Mouse (Mus musculus) embryo, embryonic 10.5 days (tissue): ENCODE data around the gene Lrrc46.
A peak's percentile ranks its signal among the peaks of the same experiment; 100 is the strongest.

ENCODE experiments used
- DNase-seq: peaks from one replicate; pipeline ENCODE4 v3.0.0-alpha.2; 2015; ENCODE audit warnings: low spot score

The Lrrc46 gene

GRCm38 (mm10) chr11:97009198-97009790, 31.9 kb downstream of the Lrrc46 start:
- no peak for DNase-seq

GRCm38 (mm10) chr11:97007093-97007794, 34.0 kb downstream of the Lrrc46 start:
- no peak for DNase-seq

DNA sequence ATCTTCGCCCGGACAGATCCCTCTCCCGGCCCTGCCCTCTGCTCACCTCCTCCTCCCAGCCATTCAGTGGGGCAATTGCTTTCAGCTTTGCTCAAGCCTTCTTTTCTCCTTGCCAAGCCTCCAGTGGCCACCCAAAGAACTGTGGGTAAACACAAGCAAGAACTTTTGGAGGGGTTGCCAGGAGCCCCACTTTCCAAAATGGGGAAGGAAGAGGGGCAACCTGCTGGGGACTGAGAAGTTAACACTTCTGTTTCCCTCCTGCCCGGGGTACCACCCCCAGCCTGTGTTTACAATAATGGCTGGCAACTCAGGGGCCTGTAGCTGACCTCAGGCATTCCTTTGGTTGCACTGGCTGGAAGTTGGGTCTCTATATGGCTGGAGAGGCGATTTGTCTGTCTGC, 38.0 kb downstream of the Lrrc46 start:
- DNase-seq: no peak

GRCm38 (mm10) chr11:96997380-96997956, 43.7 kb downstream of the Lrrc46 start:
- DNase-seq: peak; percentile 57

- DNase-seq: no peak
Measured at GRCm38 (mm10) chr11:96996773-96997379, 44.3 kb downstream of the Lrrc46 start.

DNA sequence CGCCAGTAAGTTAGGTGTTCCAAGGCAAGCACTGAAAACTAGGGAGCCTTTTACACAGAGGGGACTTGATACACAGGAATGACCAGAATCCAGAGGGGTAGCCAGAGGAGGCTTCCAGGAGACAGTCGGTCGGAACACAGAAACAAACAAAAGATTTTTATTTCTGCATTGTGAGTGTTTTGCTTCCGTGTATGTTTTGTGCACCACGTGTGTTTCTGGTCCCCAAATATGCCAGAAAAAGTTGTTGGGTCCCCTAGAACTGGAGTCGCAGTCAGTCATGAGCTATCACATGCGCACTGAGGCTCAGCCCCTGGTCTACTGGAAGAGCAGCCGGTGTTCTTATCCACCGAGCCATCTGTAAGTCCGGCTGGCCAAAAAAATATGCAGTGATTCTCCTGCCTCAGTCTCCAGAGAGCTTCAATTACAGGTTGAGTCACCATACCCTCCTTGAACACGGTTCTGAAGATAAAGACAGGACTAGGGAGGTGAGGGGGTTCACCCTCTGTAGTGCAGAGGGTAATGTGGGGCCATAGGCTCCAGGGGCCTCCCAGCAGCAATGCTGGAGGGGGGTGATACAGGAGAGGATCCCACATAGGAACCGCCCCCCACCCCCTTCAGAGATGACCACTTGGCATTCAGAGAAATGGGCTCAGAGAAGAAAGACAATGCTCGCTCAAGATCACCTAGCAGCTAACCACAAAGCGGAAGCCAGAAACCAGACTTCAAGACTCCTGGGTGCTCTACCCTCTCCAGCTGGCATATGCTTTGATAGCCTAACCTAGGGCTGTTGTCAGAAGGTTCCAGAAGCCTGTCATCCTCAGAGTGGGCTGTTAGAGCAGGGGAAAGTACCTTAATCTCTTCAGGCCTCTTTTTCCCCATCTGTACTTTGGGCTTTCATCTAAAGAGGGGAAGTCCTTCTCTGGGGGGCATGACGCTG, 45.1 kb downstream of the Lrrc46 start:
- no peak for DNase-seq

- DNase-seq: no peak
Measured at GRCm38 (mm10) chr11:96995031-96995430, 46.2 kb downstream of the Lrrc46 start.

DNA sequence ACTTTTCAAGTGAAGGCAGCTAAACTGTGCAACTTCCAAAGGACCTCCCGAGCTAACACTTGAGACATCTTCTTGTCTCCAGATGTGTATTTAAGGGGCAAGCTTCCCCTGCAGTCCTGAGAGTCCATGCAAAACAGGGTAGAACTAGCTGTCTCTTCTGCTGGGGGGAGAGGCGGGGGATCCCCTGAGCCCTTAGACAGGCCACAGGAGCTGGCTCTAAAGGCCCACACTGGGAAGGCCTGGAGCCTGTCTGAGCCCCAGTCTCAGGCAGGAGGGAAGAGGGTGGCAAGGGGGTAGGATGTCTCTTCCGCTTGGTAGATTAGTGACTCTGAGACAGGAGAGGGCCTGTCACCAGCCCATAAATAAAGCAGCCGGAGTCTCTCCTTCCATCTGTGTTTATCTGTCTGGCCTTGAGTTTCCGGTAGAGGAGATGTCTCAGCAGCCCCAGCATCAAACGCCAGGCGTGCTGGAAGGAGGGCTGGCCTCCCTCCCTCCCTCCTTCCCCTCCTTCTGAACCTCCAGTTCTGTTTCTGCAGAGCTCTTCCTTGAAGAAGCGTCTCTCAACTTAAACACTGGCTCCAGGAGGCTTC, 48.4 kb downstream of the Lrrc46 start:
- DNase-seq: peak; percentile 69

- DNase-seq: no peak
Measured at GRCm38 (mm10) chr11:96991501-96991900, 49.7 kb downstream of the Lrrc46 start.

DNA sequence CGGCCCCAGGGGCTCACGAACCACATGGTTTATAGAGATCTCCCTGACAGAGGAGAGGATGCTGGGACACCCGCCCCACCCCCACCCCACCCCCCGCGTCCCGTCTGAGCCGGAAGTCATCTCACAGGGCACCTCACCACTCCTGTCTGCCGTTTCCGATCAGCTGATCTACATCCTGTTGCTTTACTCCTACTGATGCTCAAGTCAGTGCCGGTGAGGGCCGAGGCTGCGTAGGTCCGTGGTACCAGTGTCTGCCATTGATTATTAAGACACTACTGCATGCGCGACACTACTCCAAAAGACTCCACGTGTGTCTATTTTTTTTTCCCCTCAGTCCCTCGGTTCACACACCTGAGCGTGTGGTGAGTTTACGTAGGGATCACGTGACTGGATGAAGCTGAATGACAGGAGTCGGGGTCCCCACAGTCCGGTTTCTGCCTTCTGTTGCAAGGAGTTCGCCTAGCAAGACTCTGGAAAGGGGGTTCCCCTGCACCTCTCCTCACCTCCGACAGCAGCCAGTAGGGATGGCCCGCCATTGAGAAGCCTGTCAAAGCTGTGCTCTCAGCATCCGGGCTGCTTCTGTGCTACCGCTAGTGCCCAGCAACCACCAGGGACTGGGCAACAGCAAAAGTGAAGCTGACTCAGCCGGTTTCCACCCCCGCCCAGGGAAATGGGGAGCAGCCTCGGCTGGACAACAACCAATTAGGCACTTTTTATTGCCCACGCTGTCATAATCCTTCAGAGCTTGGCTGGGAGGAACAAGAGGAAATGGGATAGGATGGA, 53.1 kb downstream of the Lrrc46 start:
- DNase-seq: no peak

GRCm38 (mm10) chr11:96986463-96986862, 54.7 kb downstream of the Lrrc46 start:
- DNase-seq: no peak

- DNase-seq: no peak
Measured at GRCm38 (mm10) chr11:96984903-96985302, 56.3 kb downstream of the Lrrc46 start.
